Mouse (Mus musculus): ENCODE data around the gene Magi3. TPM values are rescaled to one million over a fixed set of nuclear protein-coding genes. Genes with fewer than 3 reads are reported as not detected.

Magi3 gene
- polyA plus RNA-seq, 1 experiment from 2014 or later, result 10.0 TPM

DNA sequence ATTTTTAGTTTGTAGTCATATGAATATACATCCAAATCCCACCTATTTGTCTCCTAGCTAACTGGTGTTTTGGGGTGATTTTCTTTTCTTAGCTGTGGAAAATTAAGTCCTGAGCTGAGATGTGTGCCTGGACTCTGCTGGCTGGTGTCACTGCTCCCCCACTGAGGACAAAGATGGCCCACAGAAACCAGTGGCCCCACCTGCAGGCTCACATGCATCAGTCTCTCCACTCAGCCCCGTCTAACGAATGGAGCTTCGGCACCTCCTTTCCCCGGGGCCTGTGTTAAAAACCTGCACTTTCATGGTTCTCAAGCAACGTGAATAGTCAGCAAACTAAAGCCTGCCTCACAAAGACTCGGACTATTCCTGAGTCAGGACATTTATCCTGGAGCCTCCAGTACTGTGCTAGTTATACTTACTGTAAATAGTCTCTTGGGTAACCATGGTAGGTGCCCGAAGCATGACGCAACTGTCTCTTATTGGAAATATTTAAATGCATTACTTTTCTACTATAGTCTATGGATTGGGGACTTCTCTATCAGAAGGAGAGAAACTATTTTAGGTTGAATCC is 213.2 kb downstream of the Magi3 start:
- 90% methylated on average over 8 of the region's 8 CpGs for WGBS
- no peak for DNase-seq (ENCODE audit: low spot score)
- Histone ChIP-seq H3K4me3 (ENCODE audit: low read depth, low read length) (no peak overlapping the region), H3K9me3 (ENCODE audit: control insufficient read depth, low read length) (no peaks in the 10 kb centered on the region), H3K4me2 (ENCODE audit: low read length) (no peak overlapping the region), H3K4me1 (replicated peaks; ENCODE audit: control insufficient read depth, insufficient read depth, low read length) (no peaks in the 10 kb centered on the region), H3K27me3 (replicated peaks; ENCODE audit: control insufficient read depth, insufficient read depth, low read length) (no peaks in the 10 kb centered on the region), H3K36me3 (ENCODE audit: control insufficient read depth, insufficient read depth, low read length) (peaks cover 66% of the 10 kb centered on the region), H3K9ac (ENCODE audit: low read length) (no peak overlapping the region), H3K27ac (ENCODE audit: low read depth) (no peak overlapping the region)
- no peak for ATAC-seq (replicated peaks; ENCODE audit: low FRiP score, low TSS enrichment, low read depth)

DNA sequence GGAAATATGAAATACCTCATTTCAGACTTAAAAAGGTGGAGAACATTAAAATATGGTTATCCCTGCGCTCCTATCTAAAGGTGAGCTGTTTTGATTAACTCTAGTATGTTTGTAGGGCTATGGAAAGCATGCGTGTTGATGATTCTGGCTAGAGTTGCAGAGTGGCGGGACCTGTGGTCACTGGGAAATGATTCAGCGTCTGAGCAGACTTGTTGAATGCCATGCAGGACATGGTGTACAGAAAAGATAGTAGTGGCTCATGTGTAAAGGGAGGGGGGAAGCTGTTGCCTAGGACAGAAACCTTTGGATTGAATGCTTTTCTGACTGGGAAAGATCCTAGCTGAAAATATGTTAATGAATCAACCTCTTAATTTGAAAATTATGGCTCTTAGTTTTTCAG is 221.4 kb downstream of the Magi3 start:
- Histone ChIP-seq H3K27me3 (replicated peaks; ENCODE audit: control insufficient read depth, insufficient read depth, low read length) (no peaks in the 10 kb centered on the region), H3K4me1 (replicated peaks; ENCODE audit: control insufficient read depth, insufficient read depth, low read length) (no peaks in the 10 kb centered on the region), H3K9ac (ENCODE audit: low read length) (no peak overlapping the region), H3K27ac (ENCODE audit: low read depth) (no peak overlapping the region), H3K36me3 (ENCODE audit: control insufficient read depth, insufficient read depth, low read length) (peaks cover 68% of the 10 kb centered on the region), H3K4me3 (ENCODE audit: low read depth, low read length) (no peak overlapping the region), H3K9me3 (ENCODE audit: control insufficient read depth, low read length) (no peaks in the 10 kb centered on the region), H3K4me2 (ENCODE audit: low read length) (no peak overlapping the region)
- 92% methylated on average over 4 of the region's 4 CpGs for WGBS
- DNase-seq (ENCODE audit: low spot score) (no peak), ATAC-seq (replicated peaks; ENCODE audit: low FRiP score, low TSS enrichment, low read depth) (no peak)

DNA sequence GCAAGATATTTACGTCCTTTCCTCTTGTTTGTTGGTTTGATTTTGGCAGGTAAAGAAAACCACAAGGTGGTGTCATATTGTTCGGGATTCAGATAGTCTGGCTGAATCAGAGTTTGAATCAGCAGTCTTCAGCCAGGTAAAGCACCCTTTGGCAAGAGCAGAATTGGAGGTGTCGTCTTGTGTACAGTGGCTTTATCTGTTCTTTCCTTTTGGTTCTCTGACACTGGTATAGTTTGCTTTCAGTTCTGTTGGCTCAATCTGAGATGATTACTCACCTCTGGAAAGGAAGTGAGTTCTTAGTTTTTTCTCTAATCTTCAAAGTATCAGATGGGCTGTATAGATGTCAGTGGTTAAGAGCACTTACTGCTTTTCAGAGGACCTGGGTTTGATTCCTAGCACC is 228.9 kb downstream of the Magi3 start:
- WGBS, result 99% methylated on average over 3 of the region's 3 CpGs
- no peak for DNase-seq (ENCODE audit: low spot score)
- no peaks in the 10 kb centered on the region for H3K9me3 ChIP-seq (ENCODE audit: control insufficient read depth, low read length)
- H3K4me1 ChIP-seq (replicated peaks; ENCODE audit: control insufficient read depth, insufficient read depth, low read length), result no peaks in the 10 kb centered on the region
- H3K27me3 ChIP-seq (replicated peaks; ENCODE audit: control insufficient read depth, insufficient read depth, low read length), result no peaks in the 10 kb centered on the region
- no peak for ATAC-seq (replicated peaks; ENCODE audit: low FRiP score, low TSS enrichment, low read depth)
- H3K9ac ChIP-seq (ENCODE audit: low read length), result no peak overlapping the region
- H3K36me3 ChIP-seq (ENCODE audit: control insufficient read depth, insufficient read depth, low read length), result peaks cover 77% of the 10 kb centered on the region
- no peak overlapping the region for H3K4me2 ChIP-seq (ENCODE audit: low read length)
- H3K27ac ChIP-seq (ENCODE audit: low read depth), result no peak overlapping the region
- no peak overlapping the region for H3K4me3 ChIP-seq (ENCODE audit: low read depth, low read length)

DNA sequence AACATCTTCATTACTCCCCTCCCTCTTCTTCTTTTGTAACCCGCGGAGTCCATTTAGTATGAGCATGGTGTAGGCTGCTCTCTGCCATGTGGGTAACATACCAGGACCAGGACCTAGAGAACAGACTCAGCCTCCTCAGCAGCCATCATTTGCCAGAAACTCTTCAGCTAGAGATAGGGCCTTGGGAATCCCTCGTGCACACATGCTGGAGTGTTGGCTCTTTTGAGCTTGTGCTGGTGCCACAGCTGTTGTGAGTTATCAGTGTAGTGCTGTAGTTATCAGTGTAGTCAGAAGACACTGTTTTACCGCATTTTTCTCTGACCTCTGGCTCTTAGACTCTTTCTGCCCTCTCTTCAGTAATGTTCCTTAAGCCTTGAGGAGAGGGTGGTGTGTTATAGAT is 230.8 kb downstream of the Magi3 start:
- no peaks in the 10 kb centered on the region for H3K4me1 ChIP-seq (replicated peaks; ENCODE audit: control insufficient read depth, insufficient read depth, low read length)
- no peak for DNase-seq (ENCODE audit: low spot score)
- H3K36me3 ChIP-seq (ENCODE audit: control insufficient read depth, insufficient read depth, low read length), result peaks cover 77% of the 10 kb centered on the region
- no peak for ATAC-seq (replicated peaks; ENCODE audit: low FRiP score, low TSS enrichment, low read depth)
- H3K9me3 ChIP-seq (ENCODE audit: control insufficient read depth, low read length), result no peaks in the 10 kb centered on the region
- H3K9ac ChIP-seq (ENCODE audit: low read length), result no peak overlapping the region
- 92% methylated on average over 4 of the region's 4 CpGs for WGBS
- H3K4me2 ChIP-seq (ENCODE audit: low read length), result no peak overlapping the region
- H3K27me3 ChIP-seq (replicated peaks; ENCODE audit: control insufficient read depth, insufficient read depth, low read length), result no peaks in the 10 kb centered on the region
- H3K27ac ChIP-seq (ENCODE audit: low read depth), result no peak overlapping the region
- no peak overlapping the region for H3K4me3 ChIP-seq (ENCODE audit: low read depth, low read length)

DNA sequence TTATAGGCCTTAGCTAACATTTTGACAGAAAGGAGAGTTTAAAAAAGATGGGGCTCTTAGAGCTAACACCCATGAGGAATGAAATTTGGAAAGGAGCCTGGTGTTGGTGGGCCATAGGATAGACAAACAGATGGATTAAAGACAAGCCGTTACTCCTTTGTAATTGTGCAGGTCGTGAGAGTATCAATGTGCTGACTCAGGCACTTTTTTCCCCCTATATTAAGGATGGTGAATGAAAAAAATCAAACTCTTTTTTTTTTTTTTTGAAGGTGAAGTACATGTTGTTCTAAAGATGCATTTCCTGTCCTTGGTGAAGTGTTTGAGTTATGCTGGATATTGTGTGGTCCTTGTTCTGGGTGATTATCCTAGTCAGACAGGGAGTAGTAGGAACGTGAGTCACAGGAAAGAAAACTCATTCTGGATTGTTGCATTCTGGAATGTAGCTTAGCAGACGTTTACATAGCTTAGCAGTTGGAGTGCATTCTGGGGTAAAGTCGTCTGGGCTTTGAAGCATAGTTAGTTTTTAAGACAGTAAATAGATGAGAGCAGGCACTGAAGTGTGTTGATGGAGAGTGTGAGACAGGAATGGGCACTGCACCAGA is 232.2 kb downstream of the Magi3 start:
- ATAC-seq (replicated peaks; ENCODE audit: low FRiP score, low TSS enrichment, low read depth) (no peak), DNase-seq (ENCODE audit: low spot score) (no peak)
- H3K4me2 ChIP-seq (ENCODE audit: low read length), result no peak overlapping the region
- H3K4me3 ChIP-seq (ENCODE audit: low read depth, low read length), result no peak overlapping the region
- H3K36me3 ChIP-seq (ENCODE audit: control insufficient read depth, insufficient read depth, low read length), result peaks cover 78% of the 10 kb centered on the region
- no peak overlapping the region for H3K9ac ChIP-seq (ENCODE audit: low read length)
- no peak overlapping the region for H3K27ac ChIP-seq (ENCODE audit: low read depth)
- no peaks in the 10 kb centered on the region for H3K4me1 ChIP-seq (replicated peaks; ENCODE audit: control insufficient read depth, insufficient read depth, low read length)
- WGBS, result 38% methylated on average over 5 of the region's 5 CpGs
- H3K9me3 ChIP-seq (ENCODE audit: control insufficient read depth, low read length), result no peaks in the 10 kb centered on the region
- H3K27me3 ChIP-seq (replicated peaks; ENCODE audit: control insufficient read depth, insufficient read depth, low read length), result no peaks in the 10 kb centered on the region

DNA sequence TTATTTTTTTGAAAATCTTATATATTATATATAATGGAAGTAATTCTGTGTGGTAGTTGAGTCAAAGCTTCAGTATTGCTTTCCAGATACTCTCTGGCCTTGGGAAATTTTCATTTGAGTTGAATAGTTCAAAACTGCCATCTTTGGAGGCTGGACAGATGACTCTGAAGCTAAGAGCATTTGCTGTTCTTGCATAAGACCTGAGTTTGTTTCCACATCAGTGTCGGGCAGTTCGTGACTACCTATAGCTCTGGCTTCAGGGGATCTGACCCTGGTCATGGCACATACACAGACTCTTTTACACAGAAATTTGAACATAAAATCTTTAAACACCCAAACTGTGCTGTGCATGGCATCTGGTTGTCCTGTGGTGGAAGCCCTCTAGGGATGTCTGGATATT is 235.0 kb downstream of the Magi3 start:
- Histone ChIP-seq H3K27me3 (replicated peaks; ENCODE audit: control insufficient read depth, insufficient read depth, low read length) (no peaks in the 10 kb centered on the region), H3K27ac (ENCODE audit: low read depth) (no peak overlapping the region), H3K9me3 (ENCODE audit: control insufficient read depth, low read length) (no peaks in the 10 kb centered on the region), H3K36me3 (ENCODE audit: control insufficient read depth, insufficient read depth, low read length) (peaks cover 67% of the 10 kb centered on the region), H3K9ac (ENCODE audit: low read length) (no peak overlapping the region), H3K4me1 (replicated peaks; ENCODE audit: control insufficient read depth, insufficient read depth, low read length) (no peaks in the 10 kb centered on the region), H3K4me2 (ENCODE audit: low read length) (no peak overlapping the region), H3K4me3 (ENCODE audit: low read depth, low read length) (no peak overlapping the region)
- ATAC-seq (replicated peaks; ENCODE audit: low FRiP score, low TSS enrichment, low read depth) (no peak), DNase-seq (ENCODE audit: low spot score) (no peak)
- 97% methylated on average over 2 of the region's 2 CpGs for WGBS

DNA sequence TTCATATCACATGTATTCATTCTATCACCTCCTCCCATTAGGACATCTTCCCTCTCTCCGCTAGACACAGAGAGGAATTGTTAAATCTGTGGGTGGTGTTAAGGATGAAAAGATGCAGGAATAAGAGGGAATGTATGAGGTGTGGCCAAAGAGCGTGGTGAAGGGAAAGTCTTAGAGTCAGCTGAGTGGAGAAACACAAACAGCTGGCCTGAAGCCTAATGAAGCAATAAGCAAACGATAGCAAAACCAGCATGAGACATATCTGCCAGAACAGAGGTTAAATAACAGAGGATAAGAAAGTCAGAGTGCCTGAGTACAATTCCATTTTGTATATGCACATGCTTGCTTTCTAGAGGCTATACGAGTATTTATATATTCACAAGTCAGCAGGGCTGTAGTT is 235.6 kb downstream of the Magi3 start:
- Histone ChIP-seq H3K36me3 (ENCODE audit: control insufficient read depth, insufficient read depth, low read length) (peaks cover 60% of the 10 kb centered on the region), H3K4me2 (ENCODE audit: low read length) (no peak overlapping the region), H3K4me3 (ENCODE audit: low read depth, low read length) (no peak overlapping the region), H3K4me1 (replicated peaks; ENCODE audit: control insufficient read depth, insufficient read depth, low read length) (no peaks in the 10 kb centered on the region), H3K9me3 (ENCODE audit: control insufficient read depth, low read length) (no peaks in the 10 kb centered on the region), H3K27ac (ENCODE audit: low read depth) (no peak overlapping the region), H3K27me3 (replicated peaks; ENCODE audit: control insufficient read depth, insufficient read depth, low read length) (no peaks in the 10 kb centered on the region), H3K9ac (ENCODE audit: low read length) (no peak overlapping the region)
- 91% methylated on average over 4 of the region's 4 CpGs for WGBS
- DNase-seq (ENCODE audit: low spot score) (no peak), ATAC-seq (replicated peaks; ENCODE audit: low FRiP score, low TSS enrichment, low read depth) (no peak)

DNA sequence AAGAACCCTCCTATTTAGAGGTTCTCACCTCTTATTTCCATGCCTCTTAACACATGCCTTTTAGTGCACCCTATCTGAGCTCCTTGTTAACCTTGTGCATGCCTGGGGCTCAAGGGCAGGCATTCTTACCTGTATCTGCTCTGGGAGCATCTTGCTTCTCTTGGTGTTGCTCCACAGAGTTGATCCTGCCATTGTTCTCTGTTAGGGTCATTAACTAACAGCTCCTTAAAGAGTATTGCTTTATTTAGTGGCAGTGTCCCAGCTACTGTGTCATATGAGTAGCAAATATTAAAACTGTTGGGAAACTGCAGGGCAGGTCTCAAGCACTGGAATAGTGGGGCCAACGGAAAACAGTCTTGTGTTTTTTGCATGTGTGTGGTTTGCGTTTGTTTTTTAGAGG is 249.0 kb downstream of the Magi3 start:
- Histone ChIP-seq H3K9me3 (ENCODE audit: control insufficient read depth, low read length) (no peaks in the 10 kb centered on the region), H3K27ac (ENCODE audit: low read depth) (no peak overlapping the region), H3K36me3 (ENCODE audit: control insufficient read depth, insufficient read depth, low read length) (peaks cover 30% of the 10 kb centered on the region), H3K9ac (ENCODE audit: low read length) (no peak overlapping the region), H3K4me2 (ENCODE audit: low read length) (no peak overlapping the region), H3K27me3 (replicated peaks; ENCODE audit: control insufficient read depth, insufficient read depth, low read length) (no peaks in the 10 kb centered on the region), H3K4me3 (ENCODE audit: low read depth, low read length) (no peak overlapping the region), H3K4me1 (replicated peaks; ENCODE audit: control insufficient read depth, insufficient read depth, low read length) (peaks cover 10% of the 10 kb centered on the region)
- ATAC-seq (replicated peaks; ENCODE audit: low FRiP score, low TSS enrichment, low read depth), result no peak
- WGBS, result 93% methylated on average over 2 of the region's 2 CpGs
- no peak for DNase-seq (ENCODE audit: low spot score)

DNA sequence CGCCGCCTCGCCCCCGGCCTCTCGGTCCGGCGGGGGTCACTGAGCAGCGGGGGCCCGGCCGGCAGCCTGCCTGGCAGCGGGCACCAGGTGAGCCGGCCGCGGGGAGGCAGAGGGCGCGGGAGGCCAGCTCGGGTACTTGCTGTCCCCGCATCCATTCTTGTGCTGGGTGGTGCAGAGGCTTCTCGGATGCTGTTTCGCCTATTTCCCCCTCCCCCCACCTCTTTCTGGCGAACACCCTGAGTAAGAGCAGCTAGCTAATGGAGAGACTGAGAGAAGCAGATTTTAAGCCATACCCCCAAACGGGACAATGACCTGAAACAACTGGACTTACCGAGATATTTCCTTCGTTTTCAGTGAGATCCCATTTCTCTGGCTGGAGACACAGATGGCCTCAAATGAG is 251.5 kb downstream of the Magi3 start:
- peak overlapping the region; percentile 92 for H3K27ac ChIP-seq (ENCODE audit: low read depth)
- peaks cover 34% of the 10 kb centered on the region for H3K36me3 ChIP-seq (ENCODE audit: control insufficient read depth, insufficient read depth, low read length)
- H3K9me3 ChIP-seq (ENCODE audit: control insufficient read depth, low read length), result no peaks in the 10 kb centered on the region
- peak overlapping the region; percentile 76 for H3K4me2 ChIP-seq (ENCODE audit: low read length)
- H3K27me3 ChIP-seq (replicated peaks; ENCODE audit: control insufficient read depth, insufficient read depth, low read length), result no peaks in the 10 kb centered on the region
- peak overlapping the region; percentile 64 for H3K9ac ChIP-seq (ENCODE audit: low read length)
- peak overlapping the region; percentile 71 for H3K4me3 ChIP-seq (ENCODE audit: low read depth, low read length)
- under 1% methylated on average over 23 of the region's 24 CpGs for WGBS
- ATAC-seq (replicated peaks; ENCODE audit: low FRiP score, low TSS enrichment, low read depth) (peak; percentile 62), DNase-seq (ENCODE audit: low spot score) (no peak)
- H3K4me1 ChIP-seq (replicated peaks; ENCODE audit: control insufficient read depth, insufficient read depth, low read length), result peaks cover 10% of the 10 kb centered on the region

Data from intestine, embryonic 14.5 days (tissue).